9 mouse cellular contexts compared by ENCODE assay signal in genomic region chr7:44462218-44463055, GRCm38 (mm10). TPM values are rescaled to one million over a fixed set of nuclear protein-coding genes. Genes with fewer than 3 reads are reported as not detected.
DNase-seq lines count a peak whose midpoint lies in the region; ATAC-seq and TF ChIP-seq lines count a peak whose summit lies in the region.
"Had no signal": no experiment of that assay in that cellular context is flagged by ENCODE, and none has a peak within 500 bp of the region (broad histone marks: within the 10 kb centered on the region; RNA-seq: fewer than 3 reads in every experiment).

No protein-coding gene starts in this region.

- DNase-seq in gastrocnemius, adult 2 months: peak; percentile 62
- DNase-seq in gastrocnemius, postnatal 25 days: no peak
- no peak for DNase-seq in testis, postnatal 14 days (ENCODE audit: low spot score)
- peak; percentile 53 for DNase-seq in kidney, postnatal 14 days
- DNase-seq in adipocyte (ENCODE audit: low spot score): no peak

- TF ChIP-seq POLR2A in testis, adult 2 months (IDR thresholded peaks at IDR 0.05; ENCODE audit: control insufficient read depth, low read depth, low read length): no peak

- 31% methylated on average over 77 of the region's 77 CpGs for WGBS in midbrain, embryonic 16.5 days

- no peaks in the 10 kb centered on the region for H3K27me3 ChIP-seq in testis, adult 2 months (ENCODE audit: control insufficient read depth, insufficient read depth, low read length)
- H3K27me3 ChIP-seq in midbrain, embryonic 16.5 days (ENCODE audit: control insufficient read depth, insufficient read depth, low read depth, low read length): no peaks in the 10 kb centered on the region

- intact Hi-C loops in gastrocnemius, adult 2 months (cut with DNase I): no loop called here

- peak; percentile 44 for TF ChIP-seq CTCF in gastrocnemius, adult 2 months (IDR thresholded peaks at IDR 0.05)
- TF ChIP-seq CTCF in testis, adult 2 months (IDR thresholded peaks at IDR 0.05; ENCODE audit: control insufficient read depth, insufficient read depth, insufficient replicate concordance, low read depth, low read length): no peak

- H3K9me3 ChIP-seq in midbrain, embryonic 16.5 days (replicated peaks; ENCODE audit: control insufficient read depth, low read length, poor library complexity, severe bottlenecking): no peaks in the 10 kb centered on the region

- 0 out of 2 replicates have a peak overlapping the region, but pooled peaks have one; percentile 16 for H3K9ac ChIP-seq in midbrain, embryonic 16.5 days (ENCODE audit: low read depth, low read length)

- ATAC-seq in erythroblast, adult 5-6 weeks (replicated peaks; ENCODE audit: low FRiP score, poor library complexity, severe bottlenecking): 0 out of 2 replicates have a peak, but pooled peaks have one; percentile 32
- ATAC-seq in midbrain, embryonic 16.5 days: no peak

- H3K4me2 ChIP-seq in midbrain, embryonic 16.5 days (ENCODE audit: low read length): no peak overlapping the region

- no peak overlapping the region for H3K4me3 ChIP-seq in gastrocnemius, adult 2 months
- H3K4me3 ChIP-seq in testis, adult 2 months (ENCODE audit: control insufficient read depth, low read depth, low read length): peak overlapping the region; percentile 26; the same call in 1 of the 2 replicates
- H3K4me3 ChIP-seq in midbrain, embryonic 16.5 days (ENCODE audit: low read depth, low read length): no peak overlapping the region

- H3K4me1 ChIP-seq in testis, adult 2 months (ENCODE audit: control insufficient read depth, insufficient read depth, low read length): peaks cover 4% of the 10 kb centered on the region
- H3K4me1 ChIP-seq in midbrain, embryonic 16.5 days (ENCODE audit: control insufficient read depth, insufficient read depth, low read length): peaks cover 31% of the 10 kb centered on the region

- no peak overlapping the region for H3K27ac ChIP-seq in gastrocnemius, adult 2 months
- no peak overlapping the region for H3K27ac ChIP-seq in testis, adult 2 months (ENCODE audit: control insufficient read depth, insufficient read depth, low read depth, low read length)
- 0 out of 2 replicates have a peak overlapping the region, but pooled peaks have one; percentile 22 for H3K27ac ChIP-seq in midbrain, embryonic 16.5 days (ENCODE audit: low read length)

- no peaks in the 10 kb centered on the region for H3K36me3 ChIP-seq in testis, adult 2 months (ENCODE audit: control insufficient read depth, insufficient read depth, low read length)
- H3K36me3 ChIP-seq in midbrain, embryonic 16.5 days (ENCODE audit: control insufficient read depth, insufficient read depth, low read length): peaks cover 40% of the 10 kb centered on the region

RNA-seq across cellular contexts. Expression of gene Aspdh, which starts 2.8 kb away (rescaled TPM):
- total RNA-seq in gastrocnemius, adult 2 months (2021): not detected
- not detected for total RNA-seq in gastrocnemius, postnatal 25 days (2021)
- 1.00 and 1.2 TPM in 2 replicates for polyA plus RNA-seq in testis, adult 2 months (2012; rRNA removed)
- total RNA-seq in erythroblast, adult 5-6 weeks (2015; ENCODE audit: low replicate concordance): not detected in 2 replicates
- not detected in 2 replicates for total RNA-seq in erythroblast, adult 5-6 weeks (2017; ENCODE audit: low replicate concordance)
- 3.9 and 4.2 TPM in 2 replicates for polyA plus RNA-seq in midbrain, embryonic 16.5 days (2015; fragmentation: Nextera tagmentation; extraction: Ambion mirVana)
- total RNA-seq: MEL had no signal

RNA-seq across cellular contexts. Expression of gene Josd2, which starts 5.3 kb away (rescaled TPM):
- total RNA-seq in gastrocnemius, adult 2 months (2021): 10 to 100 TPM; 51.0 to 57.0 TPM
- total RNA-seq in gastrocnemius, postnatal 25 days (2021): 10 to 100 TPM; 62.8 to 69.1 TPM
- 118 and 120 TPM in 2 replicates for polyA plus RNA-seq in testis, adult 2 months (2012; rRNA removed)
- total RNA-seq in erythroblast, adult 5-6 weeks (2015; ENCODE audit: low replicate concordance): 6.7 and 43.7 TPM in 2 replicates
- total RNA-seq in erythroblast, adult 5-6 weeks (2017; ENCODE audit: low replicate concordance): 33.7 and 59.7 TPM in 2 replicates
- polyA plus RNA-seq in midbrain, embryonic 16.5 days (2015; fragmentation: Nextera tagmentation; extraction: Ambion mirVana): 39.5 and 39.6 TPM in 2 replicates

RNA-seq across cellular contexts. Expression of gene Lrrc4b, which starts 33.6 kb away (rescaled TPM):
- total RNA-seq in gastrocnemius, adult 2 months (2021): not detected
- total RNA-seq in gastrocnemius, postnatal 25 days (2021): under 1 TPM; 0.24 to 0.43 TPM
- 0.46 and 0.55 TPM in 2 replicates for polyA plus RNA-seq in testis, adult 2 months (2012; rRNA removed)
- total RNA-seq in erythroblast, adult 5-6 weeks (2015; ENCODE audit: low replicate concordance): not detected in 2 replicates
- not detected in 2 replicates for total RNA-seq in erythroblast, adult 5-6 weeks (2017; ENCODE audit: low replicate concordance)
- polyA plus RNA-seq in midbrain, embryonic 16.5 days (2015; fragmentation: Nextera tagmentation; extraction: Ambion mirVana): 14.3 and 15.9 TPM in 2 replicates

RNA-seq across cellular contexts. Expression of gene Emc10, which starts 33.9 kb away (rescaled TPM):
- 10 to 100 TPM; 43.6 to 52.2 TPM for total RNA-seq in gastrocnemius, adult 2 months (2021)
- 10 to 100 TPM; 41.4 to 53.2 TPM for total RNA-seq in gastrocnemius, postnatal 25 days (2021)
- polyA plus RNA-seq in testis, adult 2 months (2012; rRNA removed): 122 and 127 TPM in 2 replicates
- total RNA-seq in erythroblast, adult 5-6 weeks (2015; ENCODE audit: low replicate concordance): 17.9 and 19.2 TPM in 2 replicates
- total RNA-seq in erythroblast, adult 5-6 weeks (2017; ENCODE audit: low replicate concordance): 12.4 and 13.4 TPM in 2 replicates
- 121 and 137 TPM in 2 replicates for polyA plus RNA-seq in midbrain, embryonic 16.5 days (2015; fragmentation: Nextera tagmentation; extraction: Ambion mirVana)

RNA-seq across cellular contexts. Expression of gene Fam71e1, which starts 33.9 kb away (rescaled TPM):
- total RNA-seq in gastrocnemius, adult 2 months (2021): 1 to 10 TPM; 2.4 to 5.5 TPM
- total RNA-seq in gastrocnemius, postnatal 25 days (2021): 1 to 10 TPM; 2.5 to 2.9 TPM
- 1,517 and 1,849 TPM in 2 replicates for polyA plus RNA-seq in testis, adult 2 months (2012; rRNA removed)
- total RNA-seq in erythroblast, adult 5-6 weeks (2015; ENCODE audit: low replicate concordance): not detected in 2 replicates
- not detected in 2 replicates for total RNA-seq in erythroblast, adult 5-6 weeks (2017; ENCODE audit: low replicate concordance)
- polyA plus RNA-seq in midbrain, embryonic 16.5 days (2015; fragmentation: Nextera tagmentation; extraction: Ambion mirVana): 24.2 and 29.8 TPM in 2 replicates

Comparison
In these comparisons a context has a peak if more than half of its experiments do, and no peak if none do; other contexts are left out.
1. DNase-seq: peak in gastrocnemius, adult 2 months (single experiment) and kidney, postnatal 14 days (single experiment); none in gastrocnemius, postnatal 25 days (single experiment), testis, postnatal 14 days (single experiment) and adipocyte (single experiment).